Mouse (Mus musculus) inflammation-experienced regulatory T-cells, adult 6 months (primary cell): Measurements from ENCODE around the gene Calhm3. TPM values are rescaled to one million over a fixed set of nuclear protein-coding genes. Genes with fewer than 3 reads are reported as not detected.
"Not testable (repeated sequence)": the region's sequence is repeated elsewhere in the genome, so short reads cannot be mapped to it uniquely, and the experiment has no call there.

Experiments
- ATAC-seq: one replicate; pipeline ENCODE4 v1.8.0; 2017
- polyA plus RNA-seq, 3 experiments: library from polyadenylated mRNA; unstranded; fragments of 100-300 nt; shearing (Covaris generic); gene quantifications; one replicate each; pipeline ENCODE4 v1.2.1; 2017

Gene Calhm3
- polyA plus RNA-seq, 3 experiments from 2014 or later, result not detected

DNA sequence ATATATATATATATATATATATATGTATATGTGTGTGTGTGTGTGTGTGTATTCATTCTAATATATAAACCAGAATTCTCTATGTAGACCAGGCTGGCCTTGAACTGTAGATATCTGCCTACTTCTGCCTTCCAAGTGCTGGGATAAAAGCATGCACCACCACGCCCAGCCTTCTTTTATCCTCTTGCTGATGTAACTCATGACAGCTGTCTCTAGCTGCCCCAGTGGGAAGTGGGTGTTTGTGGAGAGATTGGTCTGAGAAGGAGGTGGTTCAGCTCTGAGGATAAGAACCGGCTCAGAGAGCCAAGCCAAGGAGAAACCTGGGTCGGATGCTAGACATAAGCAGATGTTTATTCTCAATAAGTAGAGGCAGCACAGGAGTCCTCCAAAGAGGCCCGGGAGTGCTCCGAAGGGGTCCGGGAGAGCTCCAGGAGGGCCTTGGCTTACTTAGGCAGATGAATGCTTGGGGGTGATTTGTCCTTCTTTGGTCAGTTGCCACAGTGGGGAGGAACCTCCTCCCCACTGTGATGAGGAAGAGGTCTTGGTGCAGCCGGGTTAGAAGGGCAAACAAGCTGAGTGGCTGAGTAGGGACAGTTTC lies 10.2 kb upstream of the Calhm3 start:
- no peak for ATAC-seq

DNA sequence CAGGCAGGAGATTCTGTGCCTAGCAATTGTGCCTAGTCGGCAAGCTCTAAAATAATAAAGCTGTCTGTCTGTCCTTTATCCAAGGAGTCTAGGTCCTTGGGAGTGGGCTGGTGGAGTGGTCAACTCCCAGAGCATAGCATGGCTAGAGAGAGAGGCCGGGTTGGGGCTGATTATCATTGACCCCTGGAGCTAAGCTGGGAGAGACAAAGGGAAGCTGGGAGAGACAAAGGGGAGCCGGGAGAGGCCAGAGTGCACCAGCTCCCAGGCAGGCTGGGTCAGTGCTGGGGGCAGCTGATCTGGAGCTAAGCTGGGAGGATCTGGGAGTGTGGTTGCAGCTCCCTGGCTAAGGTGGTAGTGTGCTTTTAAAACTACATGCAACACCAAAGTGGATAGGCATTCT lies 9.2 kb upstream of the Calhm3 start:
- ATAC-seq, result no peak

DNA sequence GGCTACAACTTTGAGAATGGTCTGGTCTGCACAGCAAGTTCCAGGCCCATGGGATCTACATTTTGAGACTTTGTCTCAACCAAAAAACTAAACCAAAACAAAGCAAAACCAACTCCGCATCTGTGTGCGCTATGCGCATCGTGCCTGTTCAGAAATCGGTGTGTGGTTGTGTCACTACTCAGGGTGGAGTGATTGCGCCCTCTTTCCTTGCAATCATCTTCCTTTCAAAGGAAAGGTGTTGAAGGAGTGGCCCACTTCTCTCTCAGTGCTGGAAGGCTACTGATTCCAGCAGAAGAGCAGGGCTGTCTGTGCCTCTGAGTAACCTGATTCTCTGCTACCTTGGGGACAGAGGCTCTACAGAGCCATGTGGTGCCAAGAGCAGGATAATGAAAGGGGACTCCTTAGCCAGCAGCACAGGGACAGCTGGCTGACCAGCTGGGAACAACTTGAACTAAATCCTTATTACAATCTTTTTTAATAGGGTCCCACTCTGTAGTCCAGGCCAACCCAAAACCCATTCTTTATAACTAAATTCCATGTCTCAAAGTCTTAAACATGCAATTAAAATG lies 5.7 kb upstream of the Calhm3 start:
- ATAC-seq, result no peak

GRCm38 (mm10) chr19:47161669-47162068 lies 4.1 kb upstream of the Calhm3 start:
- ATAC-seq, result no peak

DNA sequence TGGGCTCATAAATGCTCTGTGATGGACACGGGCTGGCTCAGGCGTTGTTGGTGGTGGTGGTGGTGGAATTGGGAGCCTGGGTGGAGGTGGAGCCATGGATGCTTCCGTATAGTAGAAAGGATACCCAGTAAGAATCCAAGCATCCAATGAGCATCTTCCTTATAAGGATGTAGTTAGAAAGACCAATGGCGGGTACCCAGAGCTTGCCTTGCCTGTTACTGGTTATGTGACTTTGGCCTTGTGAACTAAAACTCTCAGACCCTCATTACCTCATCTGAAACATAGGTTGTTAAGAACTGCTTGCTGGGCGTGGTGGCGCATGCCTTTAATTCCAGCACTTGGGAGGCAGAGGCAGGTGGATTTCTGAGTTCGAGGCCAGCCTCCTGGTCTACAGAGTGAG lies 3.8 kb downstream of the Calhm3 start:
- no peak for ATAC-seq

GRCm38 (mm10) chr19:47152062-47152369 lies 5.5 kb downstream of the Calhm3 start:
- ATAC-seq, result no peak

DNA sequence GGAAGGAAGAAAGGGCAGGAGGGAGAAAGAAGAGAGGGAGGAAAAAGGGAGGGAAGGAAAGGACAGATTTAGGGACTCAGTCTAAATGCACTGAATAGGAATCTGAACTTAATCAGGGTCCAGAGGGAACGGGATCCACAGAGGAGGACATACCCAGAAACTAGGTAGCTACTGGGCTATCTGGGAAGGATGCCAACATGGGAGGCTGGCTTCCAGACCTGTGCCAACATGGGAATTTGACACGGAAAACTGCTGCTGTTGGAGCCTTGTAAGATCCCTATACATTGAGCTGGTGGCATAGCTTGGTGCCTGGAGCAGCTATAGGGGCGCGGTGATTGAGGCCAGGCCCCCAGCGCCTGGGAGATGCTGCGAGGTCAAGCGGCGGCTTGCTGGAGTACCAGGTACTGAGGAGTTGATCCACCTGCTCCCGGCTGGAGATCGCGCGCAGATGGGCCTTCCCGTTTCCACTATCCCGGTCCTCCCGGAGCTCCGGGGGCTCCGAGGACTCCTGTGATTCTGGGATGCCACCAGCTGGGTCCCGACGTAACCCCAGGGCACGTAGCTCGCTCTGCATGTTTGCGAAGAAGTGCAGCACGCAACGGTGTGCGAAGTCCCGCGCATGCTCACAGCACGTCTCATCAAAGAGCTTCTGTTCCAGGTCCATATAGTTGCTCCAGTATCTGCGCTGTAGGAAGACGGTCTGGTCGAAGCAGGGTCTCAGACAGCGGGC lies 6.1 kb downstream of the Calhm3 start:
- ATAC-seq, result no peak

- ATAC-seq, result no peak
These were observed 7.7 kb downstream of the Calhm3 start for GRCm38 (mm10) chr19:47149854-47150253.

GRCm38 (mm10) chr19:47148267-47148847 lies 9.2 kb downstream of the Calhm3 start:
- ATAC-seq, result peak; percentile 17

- no peak for ATAC-seq
These were observed 13.4 kb downstream of the Calhm3 start, which contains the start of gene Calhm1 for GRCm38 (mm10) chr19:47144154-47144553. TSS of gene Calhm1 (minus strand) at chr19:47144254.

DNA sequence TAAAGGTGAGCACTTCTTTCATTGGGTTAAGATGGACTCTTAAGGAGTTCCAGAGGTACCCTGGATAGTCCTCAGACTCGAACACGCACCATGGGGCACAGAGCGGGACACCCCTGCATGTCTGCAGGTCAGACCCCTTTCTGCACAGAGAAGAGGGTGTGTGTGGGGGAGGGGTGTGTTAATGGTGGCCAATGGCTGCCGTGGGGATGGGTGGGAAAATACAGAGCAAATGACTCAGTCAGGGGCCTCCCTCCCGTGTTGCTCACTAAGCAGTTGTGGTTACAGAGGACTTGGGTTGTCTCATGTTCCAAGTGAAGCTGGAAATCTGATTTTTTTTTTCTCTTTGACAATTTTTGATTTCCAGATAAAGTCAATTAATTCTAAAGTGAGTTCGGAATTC lies 15.1 kb downstream of the Calhm3 start:
- no peak for ATAC-seq

- ATAC-seq, result not testable (repeated sequence)
These were observed 18.0 kb downstream of the Calhm3 start for GRCm38 (mm10) chr19:47139611-47140010.

DNA sequence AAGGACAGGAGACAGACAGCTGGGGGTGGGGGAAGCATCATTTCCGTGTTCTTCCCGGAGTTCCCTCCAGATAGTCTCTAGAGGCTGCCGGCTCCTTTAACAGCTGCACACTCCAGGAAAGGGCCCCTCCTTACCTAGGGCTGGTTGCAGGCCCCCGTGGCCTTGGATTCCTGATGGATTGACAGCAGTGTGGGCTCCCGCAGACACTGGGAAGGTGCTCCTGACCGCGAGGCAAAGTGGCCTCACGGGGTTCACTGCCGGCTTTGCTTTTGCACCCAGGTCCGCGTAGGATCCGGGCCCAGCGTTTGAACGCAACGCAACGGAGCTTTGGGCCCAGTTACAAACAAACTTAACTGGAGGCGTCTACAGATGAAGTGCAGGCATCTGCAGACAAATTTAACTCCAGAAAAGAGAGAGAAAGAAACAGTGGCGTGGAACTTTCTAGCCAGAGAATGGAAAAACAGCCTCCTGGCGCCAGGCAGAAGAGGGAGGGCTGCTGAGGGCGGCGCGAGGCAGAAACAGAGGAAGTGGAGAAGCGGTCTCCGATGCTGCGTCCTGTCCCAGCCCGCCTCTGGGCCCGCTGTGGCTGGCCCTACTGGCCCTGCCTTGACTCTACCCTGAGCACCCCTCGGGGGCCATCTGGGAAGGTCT lies 19.7 kb downstream of the Calhm3 start, which contains the start of gene Calhm2:
Calhm2 (minus strand) TSS at position 524 of the 651 bp plus-strand sequence.
- ATAC-seq, result peak; percentile 86

- ATAC-seq, result no peak
These were observed 20.4 kb downstream of the Calhm3 start for GRCm38 (mm10) chr19:47137051-47137581.

GRCm38 (mm10) chr19:47136170-47136569 lies 21.4 kb downstream of the Calhm3 start:
- no peak for ATAC-seq

DNA sequence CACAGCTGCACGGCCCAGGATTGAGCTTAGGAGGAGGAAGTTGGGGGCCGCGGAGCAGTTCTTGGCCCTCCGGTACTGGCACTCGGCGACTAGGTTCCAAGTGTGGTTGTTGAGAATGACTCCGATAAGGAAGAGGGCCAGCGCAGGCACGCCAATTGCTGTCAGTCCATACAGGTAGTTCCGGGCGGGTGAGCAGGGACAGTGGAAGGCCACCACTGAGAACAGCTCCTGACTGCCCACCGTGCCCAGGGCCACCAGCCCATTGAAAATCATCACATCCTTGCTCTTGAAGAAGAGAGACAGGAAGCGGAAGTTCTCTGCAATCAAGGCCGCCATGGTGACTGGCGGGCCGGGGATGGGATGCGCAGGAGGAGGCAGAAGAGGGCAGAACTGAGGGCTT lies 22.0 kb downstream of the Calhm3 start:
- no peak for ATAC-seq

DNA sequence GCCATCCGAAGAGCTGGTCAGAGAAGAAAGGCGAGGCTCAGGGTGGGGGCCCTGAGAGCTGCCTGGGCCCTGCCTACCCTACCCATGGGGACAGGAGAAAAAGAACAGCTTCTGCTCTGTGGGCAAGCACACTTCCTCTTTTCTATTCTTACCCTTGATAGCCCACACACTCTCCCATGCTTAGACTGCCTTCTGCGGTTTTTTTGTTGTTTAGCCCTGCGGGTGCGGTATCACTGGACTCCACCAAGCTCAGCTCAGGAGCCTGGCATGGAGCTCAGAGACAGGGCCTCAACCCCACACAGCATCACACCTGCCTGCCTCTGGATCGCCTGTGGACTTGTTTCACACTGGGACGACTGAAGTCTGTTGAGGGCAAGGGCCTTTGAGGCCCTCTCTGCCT lies 24.4 kb downstream of the Calhm3 start:
- no peak for ATAC-seq

DNA sequence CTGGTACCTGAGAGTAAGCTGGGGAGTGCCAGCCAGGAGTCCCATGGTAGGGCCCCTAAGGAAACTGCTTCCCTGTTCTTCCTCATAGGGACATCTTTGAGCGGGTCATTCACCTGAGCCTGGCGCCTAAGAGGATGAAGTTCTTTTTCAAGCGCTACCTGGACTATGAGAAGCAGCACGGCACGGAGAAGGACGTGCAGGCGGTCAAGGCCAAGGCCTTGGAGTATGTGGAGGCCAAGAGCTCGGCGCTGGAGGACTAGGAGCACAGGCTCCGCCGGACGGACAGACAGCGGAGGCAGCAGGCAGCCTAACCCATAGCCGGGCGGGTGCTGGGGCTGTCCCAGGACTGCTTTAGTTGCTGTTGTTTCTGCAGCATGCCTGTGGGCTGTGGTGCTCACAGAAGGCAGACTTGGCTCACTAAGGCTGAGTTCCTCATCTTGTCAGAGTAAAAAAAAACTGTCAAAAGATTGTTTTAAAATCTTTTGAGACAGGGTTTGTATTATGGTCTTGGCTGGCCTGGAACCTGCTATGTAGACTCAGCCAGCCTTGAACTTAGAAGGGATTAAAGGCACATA lies 26.9 kb downstream of the Calhm3 start:
- ATAC-seq, result no peak

- no peak for ATAC-seq
These were observed 28.7 kb downstream of the Calhm3 start for GRCm38 (mm10) chr19:47128835-47129234.

GRCm38 (mm10) chr19:47128164-47128563 lies 29.4 kb downstream of the Calhm3 start:
- ATAC-seq, result no peak

- no peak for ATAC-seq
These were observed 34.8 kb downstream of the Calhm3 start for GRCm38 (mm10) chr19:47122802-47123201.

- no peak for ATAC-seq
These were observed 36.5 kb downstream of the Calhm3 start for GRCm38 (mm10) chr19:47121054-47121453.

DNA sequence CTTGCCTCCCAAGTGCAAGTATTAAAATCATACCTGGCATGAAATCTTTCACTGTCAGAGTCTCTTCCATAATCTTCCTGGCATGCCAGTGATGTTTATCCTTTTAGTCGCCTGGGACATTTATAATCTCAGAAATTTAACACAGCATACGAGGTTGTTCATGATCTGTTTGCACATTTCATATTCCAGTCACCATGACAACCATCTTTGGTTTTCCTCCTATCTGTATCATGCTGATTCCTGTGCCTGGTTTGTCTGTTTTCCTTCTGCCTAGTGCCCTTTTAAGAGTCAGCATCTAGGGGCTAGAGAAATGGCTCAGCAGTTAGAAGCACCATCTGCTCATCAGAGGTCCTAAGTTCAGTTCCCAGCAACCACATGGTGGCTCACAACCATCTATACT lies 38.9 kb downstream of the Calhm3 start:
- ATAC-seq, result no peak
